Mouse (Mus musculus): ENCODE results near the gene Begain. TPM values are rescaled to one million over a fixed set of nuclear protein-coding genes. Genes with fewer than 3 reads are reported as not detected.

The Begain gene
- total RNA-seq, 2 experiments from 2014 or later, result 2.9 to 4.0 TPM

- DNase-seq, result peak; percentile 17 to 33
Measured at GRCm38 (mm10) chr12:109053020-109053806, 14.8 kb downstream of the Begain start.

GRCm38 (mm10) chr12:109049949-109050348 is 18.1 kb downstream of the Begain start:
- DNase-seq, result no peak

- DNase-seq, result no peak
Measured at GRCm38 (mm10) chr12:109045581-109045980, 22.4 kb downstream of the Begain start.

- peak; percentile 20 to 49 for DNase-seq
Measured at GRCm38 (mm10) chr12:109044497-109044896, 23.5 kb downstream of the Begain start.

- DNase-seq, result no peak
Measured at GRCm38 (mm10) chr12:109039311-109039710, 28.7 kb downstream of the Begain start.

GRCm38 (mm10) chr12:109038179-109038819 is 29.7 kb downstream of the Begain start:
- no peak for DNase-seq

- DNase-seq, result no peak
Measured at GRCm38 (mm10) chr12:109037026-109037425, 31.0 kb downstream of the Begain start.

- no peak for DNase-seq
Measured at GRCm38 (mm10) chr12:109023780-109024179, 44.2 kb downstream of the Begain start.

GRCm38 (mm10) chr12:109022966-109023365 is 45.1 kb downstream of the Begain start:
- DNase-seq, result no peak

- DNase-seq, result no peak
Measured at GRCm38 (mm10) chr12:109022181-109022691, 45.8 kb downstream of the Begain start.

- no peak for DNase-seq
Measured at GRCm38 (mm10) chr12:109010070-109010649, 57.9 kb downstream of the Begain start.

- no peak for DNase-seq
Measured at GRCm38 (mm10) chr12:109002978-109003377, 65.0 kb downstream of the Begain start.

- DNase-seq, result no peak
Measured at GRCm38 (mm10) chr12:108997249-108997648, 70.8 kb downstream of the Begain start.

- no peak for DNase-seq
Measured at GRCm38 (mm10) chr12:108995976-108996636, 71.9 kb downstream of the Begain start.

GRCm38 (mm10) chr12:108994436-108995031 is 73.5 kb downstream of the Begain start:
- DNase-seq, result peak; percentile 88 to 90

GRCm38 (mm10) chr12:108993046-108993445 is 75.0 kb downstream of the Begain start:
- no peak for DNase-seq

GRCm38 (mm10) chr12:108990425-108990824 is 77.6 kb downstream of the Begain start:
- DNase-seq, result peak in 1 of 2 experiments; percentile 16

- DNase-seq, result no peak
Measured at GRCm38 (mm10) chr12:108987448-108987847, 80.6 kb downstream of the Begain start.

- DNase-seq, result no peak
Measured at GRCm38 (mm10) chr12:108985025-108985424, 83.0 kb downstream of the Begain start.

GRCm38 (mm10) chr12:108984471-108984870 is 83.5 kb downstream of the Begain start:
- peak in 1 of 2 experiments; percentile 39 for DNase-seq

- no peak for DNase-seq
Measured at GRCm38 (mm10) chr12:108983496-108983895, 84.5 kb downstream of the Begain start.

GRCm38 (mm10) chr12:108982684-108982960 is 85.4 kb downstream of the Begain start:
- DNase-seq, result no peak
